Mouse (Mus musculus) left cerebral cortex, adult 2 months (tissue): ENCODE data around the gene Wdr76. TPM values are rescaled to one million over a fixed set of nuclear protein-coding genes. Genes with fewer than 3 reads are reported as not detected.

ENCODE experiments used
- DNase-seq, 2 experiments: peaks; one replicate each; pipeline ENCODE4 v3.0.0; 2021 to 2022; ENCODE audit warnings: low spot score in 2 of 2, mixed read lengths in 1 of 2; ENCODE audit errors: extremely low spot score in 1 of 2
- H3K27ac ChIP-seq: fragments of 200-600 bp; 2 replicates; pipeline ENCODE4 v1.8.1; 2022
- H3K4me3 ChIP-seq: fragments of 200-600 bp; 2 replicates; pipeline ENCODE4 v1.8.1; 2022
- CTCF ChIP-seq: fragments of 200-600 bp; IDR thresholded peaks from 2 replicates; pipeline ENCODE4 v1.8.1; 2022; ENCODE audit warnings: antibody characterized with exemption, mild to moderate bottlenecking, moderate library complexity
- intact Hi-C: fragments of 180-260 bp; cut with DNase I; formaldehyde crosslinking; loops from one replicate; pipeline ENCODE4 v1.15.1; 2025
- total RNA-seq, 2 experiments: library from RNA; stranded (reverse); gene quantifications; 2 replicates each; pipeline ENCODE4 v1.2.3; 2021

Gene Wdr76
- total RNA-seq, 2 experiments from 2014 or later = 4.5 to 5.5 TPM

GRCm38 (mm10) chr2:121587523-121588308, 81.2 kb downstream of the Wdr76 start:
- no peak for TF ChIP-seq CTCF
- intact Hi-C loops = no loop called here

GRCm38 (mm10) chr2:121588309-121588694, 81.8 kb downstream of the Wdr76 start:
- peak; percentile 21 for TF ChIP-seq CTCF
- intact Hi-C loops = no loop called here
- no peak for DNase-seq
- no peak overlapping the region for H3K27ac ChIP-seq
- no peak overlapping the region for H3K4me3 ChIP-seq

More at GRCm38 (mm10) chr2:121587523-121588308, 81.2 kb downstream of the Wdr76 start:
- no peak overlapping the region for H3K27ac ChIP-seq
- no peak overlapping the region for H3K4me3 ChIP-seq
- DNase-seq = no peak

- Histone ChIP-seq H3K4me3 (no peak overlapping the region), H3K27ac (no peak overlapping the region)
- intact Hi-C loops = no loop called here
- DNase-seq = no peak
- no peak for TF ChIP-seq CTCF
Measured at GRCm38 (mm10) chr2:121594131-121594530, 87.6 kb downstream of the Wdr76 start.

Other genes with a start within 250 kb of the Wdr76 start
- gene Trp53bp1, start 235.3 kb upstream of the Wdr76 start, total RNA-seq = 100 to 1,000 TPM; 148 to 170 TPM
- 100 to 1,000 TPM; 610 to 673 TPM for gene Map1a, start 217.1 kb upstream of the Wdr76 start, total RNA-seq
- 100 to 1,000 TPM; 134 to 136 TPM for gene Ppip5k1, start 151.3 kb upstream of the Wdr76 start, total RNA-seq
- gene Ckmt1, start 149.0 kb upstream of the Wdr76 start, total RNA-seq = 100 to 1,000 TPM; 339 to 354 TPM
- gene Strc, start 119.6 kb upstream of the Wdr76 start, total RNA-seq = under 1 TPM; 0.11 to 0.12 TPM
- gene Pdia3, start 92.9 kb upstream of the Wdr76 start, total RNA-seq = 100 to 1,000 TPM; 170 to 202 TPM
- gene Catsper2, start 92.9 kb upstream of the Wdr76 start, total RNA-seq = 1 to 10 TPM; 3.6 to 4.2 TPM
- not detected for gene Ell3, start 62.4 kb upstream of the Wdr76 start, total RNA-seq
- gene Serf2, start 57.5 kb upstream of the Wdr76 start, total RNA-seq = 100 to 1,000 TPM; 152 to 164 TPM
- 10 to 100 TPM; 22.7 to 23.1 TPM for gene Hypk, start 53.4 kb upstream of the Wdr76 start, total RNA-seq
- under 1 TPM; 0.21 to 0.54 TPM for gene Serinc4, start 49.9 kb upstream of the Wdr76 start, total RNA-seq
- 10 to 100 TPM; 40.9 to 41.5 TPM for gene Mfap1b, start 32.7 kb upstream of the Wdr76 start, total RNA-seq
- 10 to 100 TPM; 33.3 TPM for gene Mfap1a, start 58 bp upstream of the Wdr76 start, total RNA-seq